Mouse (Mus musculus): ENCODE measurements around the gene Rab36. TPM values are rescaled to one million over a fixed set of nuclear protein-coding genes. Genes with fewer than 3 reads are reported as not detected.
A peak's percentile ranks its signal among the peaks of the same experiment; 100 is the strongest.
"Not testable (repeated sequence)": the region's sequence is repeated elsewhere in the genome, so short reads cannot be mapped to it uniquely, and the experiment has no call there.

The Rab36 gene
- polyA plus RNA-seq (2017; shearing (Covaris generic)) = 1 to 10 TPM in 1 of 3 experiments, under 1 TPM in 2; 0.51 to 1.3 (median 0.63) TPM

DNA sequence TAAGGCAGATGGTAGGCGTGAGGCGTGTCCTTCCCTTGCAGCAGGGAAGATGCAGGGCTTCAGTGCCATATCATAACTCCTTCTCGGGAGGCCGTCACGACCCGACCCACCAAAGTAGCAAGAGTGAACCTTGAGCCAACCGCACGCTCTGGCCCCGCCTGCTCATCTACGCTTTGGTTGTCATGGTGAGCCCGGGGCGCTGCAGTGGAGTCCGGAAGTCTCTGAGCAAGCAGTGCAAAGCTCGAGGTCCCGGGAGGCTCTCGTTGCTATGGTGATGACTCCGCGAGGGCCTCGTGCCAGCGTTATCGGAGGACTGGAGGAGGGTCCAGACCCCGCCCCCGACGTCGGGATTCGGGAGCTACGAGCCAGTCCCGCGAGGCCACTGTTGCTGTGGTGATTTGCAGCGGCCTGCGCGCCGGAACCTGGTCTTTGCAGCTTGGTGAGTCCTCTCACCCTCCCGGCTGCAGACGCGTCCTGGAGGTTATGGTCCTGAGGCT lies at the start of gene Rab36:
TSS of gene Rab36 (plus strand) at position 176 of the 497 bp plus-strand sequence.
- peak; percentile 98 for ATAC-seq

DNA sequence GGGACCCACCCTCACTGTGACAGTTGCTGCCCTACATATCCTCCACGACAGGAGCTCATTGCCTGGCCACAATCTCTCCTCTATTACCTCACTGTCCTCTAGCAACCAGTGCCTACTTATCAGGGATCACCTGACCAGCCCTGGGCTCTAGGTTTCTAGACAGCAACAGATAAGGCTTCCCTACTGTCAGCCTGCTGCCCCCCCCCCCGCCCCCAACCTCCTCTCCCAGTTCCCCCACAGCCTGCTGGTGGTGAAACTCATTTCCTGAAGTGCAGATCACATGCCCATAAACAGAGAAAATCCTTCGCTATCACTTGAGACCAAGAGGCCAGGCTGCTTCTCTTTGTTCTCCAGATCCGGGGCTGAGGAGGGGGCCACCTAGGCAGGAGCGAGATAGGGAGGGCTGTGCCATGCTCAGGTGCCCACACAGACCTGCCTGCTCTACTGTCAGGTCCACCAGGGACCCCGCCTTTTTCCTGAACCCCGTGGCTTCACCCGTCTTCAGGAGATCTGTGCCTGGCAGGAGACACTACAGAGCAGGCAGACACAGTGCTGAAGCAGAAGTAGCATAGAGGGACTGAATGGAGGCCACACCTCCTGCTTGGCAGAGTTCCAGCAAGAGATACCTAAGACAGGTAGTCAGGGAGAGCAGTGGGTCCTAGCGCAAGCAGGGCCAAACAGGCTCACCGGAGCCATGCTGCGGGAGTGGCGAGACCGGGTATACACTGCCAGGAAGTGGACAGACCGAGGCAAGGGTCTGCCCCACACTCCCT lies 49.0 kb upstream of the Rab36 start:
- no peak for ATAC-seq

DNA sequence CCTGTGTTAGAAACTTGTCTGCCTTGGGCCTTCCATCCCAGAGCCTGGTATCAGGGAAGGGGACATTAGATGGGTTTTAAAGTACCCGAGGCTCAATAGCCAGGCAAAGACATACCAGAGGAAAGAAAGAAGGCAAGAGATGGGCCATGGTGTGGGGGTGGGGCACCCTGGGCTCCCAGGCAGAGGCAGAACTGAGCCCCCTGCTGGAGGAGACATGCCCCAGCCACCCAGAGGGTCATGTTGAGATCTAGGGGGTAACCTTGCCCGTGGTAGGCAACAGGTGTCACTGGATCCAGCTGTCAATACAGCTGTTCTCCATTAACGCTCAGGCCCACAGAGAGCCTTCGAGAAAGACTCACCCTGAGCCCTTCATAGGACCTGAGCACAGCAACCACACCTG lies 47.0 kb upstream of the Rab36 start:
- ATAC-seq = no peak

DNA sequence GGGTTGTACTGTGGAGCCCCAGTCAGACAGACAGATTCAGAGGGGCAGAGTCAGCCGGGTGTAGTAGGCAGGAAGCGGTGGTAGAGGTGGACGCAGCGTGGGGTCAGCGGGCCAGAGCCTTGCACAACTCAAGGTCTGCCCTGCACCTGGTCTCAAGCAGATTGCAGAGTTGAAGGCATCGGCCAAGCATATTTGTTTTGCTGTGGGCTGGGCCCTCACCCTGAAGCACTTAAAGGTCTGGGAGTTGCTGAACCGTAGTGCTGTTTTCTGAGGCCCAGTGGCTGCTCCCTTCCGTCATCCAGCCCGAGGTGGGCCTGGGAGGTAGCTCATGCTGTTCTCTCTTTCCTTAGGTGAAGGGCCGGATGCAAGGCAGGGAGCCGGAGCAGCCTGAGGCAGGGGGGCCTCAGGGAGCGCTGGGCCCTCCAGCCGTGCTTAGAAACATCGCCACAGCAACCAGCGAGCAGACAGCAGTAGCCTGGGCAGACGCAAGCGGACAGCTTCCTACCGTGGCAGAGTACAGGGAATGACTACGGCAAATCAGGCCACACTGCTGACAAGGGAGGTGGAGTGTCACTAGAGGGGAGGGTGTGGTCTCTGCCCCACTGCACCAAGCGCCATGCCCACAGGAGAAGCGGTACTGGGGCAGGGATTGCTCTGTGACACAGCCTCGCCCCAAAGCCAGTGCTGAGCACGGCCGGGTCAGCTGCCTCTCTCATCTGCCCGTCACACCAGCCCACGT lies 46.1 kb upstream of the Rab36 start:
- no peak for ATAC-seq

DNA sequence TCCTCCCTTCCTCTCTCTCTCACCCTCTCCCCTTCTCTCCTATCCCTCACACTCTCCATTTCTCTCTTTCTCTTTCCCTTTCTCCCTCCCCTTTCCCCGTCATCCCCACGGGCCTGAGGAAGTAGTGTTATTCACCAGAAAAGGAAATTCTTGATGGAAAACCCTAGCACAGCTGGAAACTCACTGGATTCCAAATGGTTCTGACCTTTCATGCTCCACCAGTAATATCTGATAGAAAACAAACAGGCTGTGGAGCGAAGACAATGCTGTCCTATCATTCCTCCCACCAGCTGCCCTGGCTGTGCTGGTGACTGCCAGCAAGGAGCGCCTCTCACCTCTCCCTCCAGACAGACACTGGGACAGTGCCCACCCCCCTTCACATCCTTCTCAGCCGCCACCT lies 42.0 kb upstream of the Rab36 start:
- ATAC-seq = no peak

DNA sequence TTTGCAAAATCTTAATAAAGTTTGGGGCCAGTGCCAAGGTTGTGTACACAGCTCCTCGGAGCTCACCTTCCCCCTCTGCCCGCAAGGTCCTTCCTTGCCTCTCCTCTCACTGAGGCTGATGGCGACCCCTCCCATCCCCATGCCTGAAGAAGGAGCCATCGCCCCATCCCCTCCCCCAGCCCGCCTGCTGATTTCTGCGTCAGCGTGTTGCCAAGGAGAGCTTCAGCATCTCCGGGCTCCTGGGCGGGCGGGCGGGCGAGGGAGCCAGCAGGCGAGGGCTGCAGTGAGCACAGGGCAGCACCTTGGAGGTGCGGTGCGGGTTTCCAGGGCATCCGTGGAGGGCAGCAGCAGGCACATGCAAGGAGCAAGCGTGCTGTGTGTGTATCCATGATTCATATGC lies 41.5 kb upstream of the Rab36 start:
- no peak for ATAC-seq

DNA sequence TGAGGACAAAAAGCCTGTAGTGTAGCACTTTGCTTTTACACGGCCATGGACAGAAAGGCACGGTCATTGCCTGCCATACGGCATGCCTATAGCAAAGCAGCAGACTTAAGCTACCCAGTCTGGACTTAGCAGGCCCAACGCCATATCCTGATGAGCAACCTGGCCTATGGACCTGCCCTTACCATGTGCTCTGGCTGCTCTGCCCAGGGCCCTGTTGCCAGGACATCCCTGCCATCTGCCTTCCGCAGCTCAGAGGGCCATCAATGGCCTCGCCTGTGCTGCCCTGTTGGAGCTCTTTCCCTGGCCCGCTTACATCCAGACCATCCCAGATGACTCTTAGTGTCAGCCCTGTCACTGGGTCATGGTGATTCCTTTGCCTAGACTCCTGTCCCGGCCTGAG lies 35.5 kb upstream of the Rab36 start:
- ATAC-seq = no peak

DNA sequence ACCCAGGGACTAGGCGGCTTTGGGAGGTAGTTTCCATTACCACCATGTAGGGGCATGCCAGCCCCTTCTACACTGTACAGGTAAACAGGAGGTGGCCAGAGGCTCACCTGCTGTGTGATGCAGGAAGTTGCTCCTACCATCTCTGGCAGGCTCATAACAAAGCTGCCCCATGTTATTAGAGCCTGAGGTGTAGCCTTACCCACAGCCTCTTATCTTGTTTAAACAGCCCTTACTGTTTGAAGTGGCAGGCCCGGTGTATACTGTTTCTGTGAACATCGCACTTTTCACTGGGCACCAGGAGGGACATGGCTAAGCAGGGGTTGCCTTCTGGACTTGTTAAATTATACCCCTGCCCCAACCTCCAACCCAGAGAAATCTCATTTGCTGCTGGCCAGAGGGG lies 32.8 kb upstream of the Rab36 start:
- ATAC-seq = no peak

DNA sequence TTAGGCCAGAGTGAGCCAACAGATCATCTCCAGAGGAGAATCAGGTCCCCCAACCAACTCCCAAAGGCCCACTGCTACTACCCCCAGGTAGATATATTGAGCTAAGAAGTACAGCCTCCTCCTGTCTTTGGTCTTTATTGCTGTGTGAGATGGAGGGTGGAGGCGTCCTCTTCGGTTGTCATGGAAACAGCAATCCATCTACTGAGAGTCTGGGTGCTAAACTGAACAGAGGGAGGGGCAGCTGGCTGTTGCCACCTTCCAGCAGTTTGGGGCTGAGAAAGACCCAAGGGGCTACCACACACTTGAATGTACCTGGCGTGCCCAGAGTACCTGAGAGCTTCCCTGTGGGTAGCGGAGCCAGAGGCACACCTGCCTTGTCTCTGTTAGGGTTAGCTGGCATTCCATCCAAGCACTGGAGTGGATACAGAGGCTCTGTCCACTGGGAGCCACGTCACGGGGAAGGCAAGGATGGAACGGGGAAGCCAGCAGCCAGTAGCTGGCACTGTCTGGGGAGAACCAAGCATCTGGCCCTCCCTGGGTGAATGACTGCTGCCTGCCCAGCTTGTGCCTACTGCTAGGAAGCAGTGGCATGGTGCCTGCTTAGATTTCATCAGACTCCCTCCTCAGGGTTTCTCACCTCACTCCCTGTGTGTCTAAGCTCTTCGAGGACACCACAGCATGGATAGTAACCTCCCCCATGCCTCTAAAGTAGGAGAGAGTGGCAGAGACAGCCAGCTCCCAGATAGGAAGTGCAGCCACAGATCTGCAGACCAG lies 29.8 kb upstream of the Rab36 start:
- no peak for ATAC-seq

DNA sequence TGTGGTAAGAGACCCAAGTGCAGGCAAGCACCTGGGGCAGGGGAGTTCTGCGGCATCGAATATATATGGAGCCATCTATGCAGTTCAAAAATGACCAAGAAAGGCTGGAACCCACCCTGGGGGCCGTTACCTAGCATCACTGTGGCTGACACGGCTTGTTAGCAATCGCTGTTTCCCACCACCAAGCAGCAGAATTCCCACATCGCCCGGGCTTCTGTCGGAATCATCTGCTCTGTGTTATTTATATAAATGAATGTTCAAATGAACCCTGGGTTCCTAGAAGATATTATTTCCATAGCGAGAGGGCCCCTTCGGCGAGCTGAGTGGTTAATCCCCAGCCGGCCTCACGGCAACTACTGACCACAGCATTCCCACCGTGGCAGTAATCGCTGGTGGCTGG lies 26.2 kb upstream of the Rab36 start:
- ATAC-seq = no peak

DNA sequence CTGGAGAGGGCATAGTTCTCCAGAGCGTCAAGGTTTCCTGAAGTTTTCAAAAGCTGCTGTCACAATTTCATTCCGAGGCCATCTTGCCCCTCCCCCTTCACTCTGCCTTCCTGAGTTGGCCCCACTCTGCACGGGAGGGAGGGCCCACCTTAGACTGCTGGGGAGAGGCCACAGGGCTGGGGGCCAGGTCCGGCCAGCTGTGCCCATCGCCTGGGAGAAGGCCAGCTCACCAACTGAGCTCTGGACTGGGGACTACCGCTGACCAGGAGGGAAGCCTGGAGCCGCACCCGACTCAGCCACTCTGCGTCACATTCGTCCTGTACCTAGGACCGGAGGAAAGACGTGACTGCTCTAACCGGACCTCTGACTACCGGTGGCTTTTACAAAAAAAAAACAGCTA lies 21.4 kb upstream of the Rab36 start:
- no peak for ATAC-seq

DNA sequence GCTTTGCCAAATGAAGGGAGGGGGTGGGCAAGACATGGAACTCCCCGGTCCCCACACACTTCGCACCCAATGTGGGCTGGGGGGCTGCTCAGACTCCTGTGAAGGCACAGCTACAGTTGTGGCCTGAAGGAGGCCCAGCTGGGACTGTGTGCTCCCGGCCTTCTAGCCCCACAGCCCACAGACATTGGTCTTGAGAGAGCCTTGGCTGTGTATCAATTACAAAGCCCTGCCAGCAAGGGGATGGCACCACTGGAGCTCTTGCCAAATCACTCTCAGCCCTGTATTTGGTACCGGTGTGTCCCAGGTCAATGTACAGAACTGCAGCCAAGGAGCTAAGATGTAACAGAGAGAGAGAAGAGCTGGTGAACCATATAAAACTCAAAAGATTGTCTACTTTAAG lies 20.4 kb upstream of the Rab36 start:
- ATAC-seq = no peak

DNA sequence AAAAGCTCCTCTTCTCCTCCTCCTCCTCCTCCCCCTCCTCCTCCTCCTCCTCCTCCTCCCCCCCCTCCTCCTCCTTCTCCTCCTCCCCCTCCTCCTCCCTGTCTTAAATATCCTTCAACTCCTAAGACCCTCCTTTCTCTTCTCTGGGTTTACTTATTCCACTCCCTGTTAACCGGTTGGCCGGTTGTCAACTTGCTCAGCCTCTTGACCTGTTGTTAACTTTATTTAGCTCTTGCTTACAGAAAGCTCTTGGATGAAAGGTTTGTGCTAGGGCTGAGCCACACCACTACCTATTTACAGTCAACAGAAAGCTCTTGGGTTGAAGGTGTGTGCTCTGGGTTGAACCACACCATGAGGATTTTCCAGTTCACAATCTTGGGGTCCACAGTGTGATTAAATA lies 16.6 kb upstream of the Rab36 start:
- no peak for ATAC-seq

DNA sequence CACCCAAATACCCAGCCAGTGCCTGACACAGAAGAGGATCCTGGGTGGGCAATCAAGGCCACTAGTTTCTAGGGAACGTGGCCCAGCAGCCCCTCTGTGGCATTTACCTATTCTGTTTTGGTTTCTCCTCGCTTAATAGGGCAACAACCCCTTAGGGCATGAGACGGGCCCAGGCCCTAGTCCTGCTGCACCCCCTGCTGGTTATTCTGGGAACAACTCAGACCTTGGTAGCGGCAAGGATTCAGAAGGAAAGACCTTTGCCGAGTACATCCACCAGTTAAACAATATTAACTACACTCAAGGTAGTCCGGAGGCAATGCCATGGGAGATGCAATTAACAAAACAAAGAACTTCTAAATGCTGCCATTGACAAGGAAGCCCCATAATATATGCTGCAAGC lies 15.7 kb upstream of the Rab36 start:
- no peak for ATAC-seq

DNA sequence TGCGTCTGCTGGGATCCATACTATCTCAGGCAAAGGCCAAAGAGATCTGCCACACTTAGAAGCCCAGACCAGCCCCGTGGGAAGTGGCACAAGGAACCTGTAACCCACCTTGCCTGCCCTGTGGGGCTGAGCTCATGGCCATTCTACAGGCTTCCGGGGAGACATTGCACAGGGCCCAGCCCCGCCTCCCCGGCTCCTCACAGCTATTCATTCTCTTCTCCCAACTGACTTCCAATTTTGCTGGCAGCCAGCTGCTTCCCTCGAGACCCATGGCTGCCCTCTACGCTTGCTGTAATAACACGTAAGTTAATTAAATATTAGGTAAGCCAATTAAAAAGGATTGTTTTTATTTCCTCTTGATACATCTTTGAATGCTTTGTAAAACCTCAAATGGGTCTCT lies 10.4 kb upstream of the Rab36 start:
- no peak for ATAC-seq

DNA sequence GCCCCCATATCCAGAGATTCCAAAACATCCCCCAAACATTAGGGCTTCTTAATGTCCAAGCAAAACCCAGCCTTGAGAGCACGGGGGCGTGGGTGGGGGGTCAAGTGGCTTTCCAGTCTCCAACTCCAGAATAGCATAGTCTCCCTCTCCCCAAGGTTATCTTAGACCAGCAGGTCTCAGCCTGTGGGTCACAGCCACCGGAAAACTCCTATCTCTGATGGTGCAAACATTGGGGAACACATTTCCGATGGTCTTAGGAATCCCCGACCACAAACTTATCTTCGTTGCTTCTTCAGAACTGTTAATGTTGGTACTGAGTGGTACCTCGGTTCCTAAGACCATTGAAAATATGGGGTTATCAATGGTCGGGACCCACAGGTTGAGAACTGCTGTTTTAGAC lies 8.1 kb upstream of the Rab36 start:
- ATAC-seq = no peak

DNA sequence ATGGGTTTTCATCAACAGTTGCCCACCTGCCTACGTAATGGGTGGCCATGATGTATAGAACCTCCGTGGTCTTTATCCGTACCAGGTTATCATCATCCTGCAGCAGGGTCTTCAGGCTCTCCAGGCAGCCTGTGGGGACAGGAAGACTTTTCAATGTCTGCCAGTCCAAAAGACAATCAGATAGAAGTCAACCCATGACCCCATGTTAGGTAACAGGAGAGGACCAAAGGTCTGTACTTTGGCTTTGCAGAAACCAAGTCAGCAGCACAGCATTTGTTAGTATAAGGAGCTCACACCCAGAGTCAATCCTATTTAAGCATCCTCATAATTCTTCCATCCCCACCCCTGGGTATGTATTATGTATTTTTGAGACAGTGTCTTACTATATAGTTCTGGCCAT lies 7.2 kb upstream of the Rab36 start:
- ATAC-seq = no peak

DNA sequence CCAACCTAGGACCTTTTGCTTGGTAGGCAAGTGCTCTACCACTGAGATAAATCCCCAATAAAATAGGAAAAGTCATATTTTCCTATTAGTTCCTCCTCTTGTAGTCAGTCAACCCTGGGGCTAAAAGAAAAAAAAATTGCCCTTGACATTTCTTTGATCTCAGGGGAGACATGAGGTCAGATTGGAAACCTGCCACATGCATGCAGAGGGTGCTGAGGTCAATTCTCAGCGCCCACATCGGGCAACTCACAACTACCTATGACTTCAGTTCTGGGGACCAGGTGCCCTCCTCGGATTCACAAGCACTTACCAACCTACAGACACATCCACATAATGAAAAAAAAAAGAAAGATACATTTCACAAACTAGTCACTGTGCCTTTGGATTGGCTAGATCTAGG lies 6.6 kb upstream of the Rab36 start:
- no peak for ATAC-seq

DNA sequence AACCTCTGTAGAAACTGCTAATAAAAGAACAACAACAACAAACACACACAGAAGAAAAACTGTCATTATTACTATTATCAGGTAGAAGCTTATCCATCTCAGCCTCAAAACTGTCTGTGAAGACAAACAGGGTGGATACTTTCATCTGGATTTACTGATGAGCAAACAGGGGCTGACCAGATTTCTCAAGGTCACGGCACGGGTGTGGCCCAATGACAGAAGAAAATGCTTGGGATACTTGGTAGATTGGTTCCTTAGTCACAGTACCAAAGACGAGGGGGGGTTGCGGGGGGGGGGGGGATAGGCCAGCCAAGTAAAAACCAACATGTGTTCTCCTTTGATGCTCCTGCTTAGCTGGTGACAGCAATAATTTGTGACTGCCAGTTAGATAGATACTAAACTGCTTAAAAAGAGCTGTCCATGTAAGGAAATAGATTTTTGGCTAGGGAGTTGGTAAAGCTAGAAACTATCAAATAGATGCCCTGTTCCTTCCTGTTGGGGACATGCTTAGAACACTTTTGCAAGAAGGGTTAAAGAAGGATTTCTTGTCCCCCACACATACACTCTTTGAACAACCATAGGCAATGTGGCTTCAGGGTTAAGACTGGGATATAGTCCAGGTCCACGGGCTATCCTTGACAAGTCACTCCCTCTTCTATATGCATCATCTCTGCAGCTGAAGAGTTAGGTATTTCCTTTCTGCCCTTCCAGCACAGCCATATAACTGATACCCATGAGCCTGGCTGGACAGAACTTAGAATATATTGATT lies 5.3 kb upstream of the Rab36 start:
- ATAC-seq = no peak

DNA sequence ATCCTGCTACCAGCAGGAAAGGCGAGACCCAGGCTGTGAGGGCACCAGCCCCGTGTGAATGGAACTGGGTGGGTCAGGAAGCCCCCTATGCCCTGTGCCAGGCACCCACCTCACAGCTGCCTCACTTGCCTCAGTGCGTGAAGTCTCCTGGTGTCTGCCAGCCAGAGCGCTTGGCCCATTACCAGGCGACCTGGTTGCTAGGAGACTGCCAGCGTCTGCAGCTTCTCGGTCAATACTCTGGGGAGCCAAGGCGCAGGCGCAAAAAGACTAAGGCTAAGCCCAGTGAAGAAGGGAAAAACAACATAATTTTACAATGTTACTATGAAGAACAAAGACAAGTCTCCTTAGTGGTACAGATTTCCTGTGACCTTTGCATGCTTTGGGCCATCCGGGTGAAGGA lies 4.5 kb upstream of the Rab36 start, which contains the start of gene Rsph14:
TSS of gene Rsph14 (minus strand) at position 192 of the 400 bp plus-strand sequence.
- ATAC-seq = no peak

DNA sequence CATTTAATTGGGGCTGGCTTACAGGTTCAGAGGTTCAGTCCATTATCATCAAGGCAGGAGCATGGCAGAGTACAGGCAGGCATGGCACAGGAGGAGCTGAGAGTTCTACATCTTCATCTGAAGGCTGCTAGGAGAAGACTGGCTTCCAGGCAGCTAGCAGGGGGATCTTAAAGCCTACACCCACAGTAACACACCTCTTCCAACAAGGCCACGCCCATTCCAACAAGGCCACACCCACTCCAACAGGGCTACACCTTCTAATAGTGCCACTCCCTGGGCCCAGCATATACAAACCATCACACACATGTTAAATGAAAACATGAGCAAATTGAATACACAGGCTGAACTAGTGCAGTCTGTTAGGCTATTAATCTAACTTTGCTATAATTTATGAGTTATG lies 5.2 kb downstream of the Rab36 start:
- ATAC-seq = not testable (repeated sequence)

DNA sequence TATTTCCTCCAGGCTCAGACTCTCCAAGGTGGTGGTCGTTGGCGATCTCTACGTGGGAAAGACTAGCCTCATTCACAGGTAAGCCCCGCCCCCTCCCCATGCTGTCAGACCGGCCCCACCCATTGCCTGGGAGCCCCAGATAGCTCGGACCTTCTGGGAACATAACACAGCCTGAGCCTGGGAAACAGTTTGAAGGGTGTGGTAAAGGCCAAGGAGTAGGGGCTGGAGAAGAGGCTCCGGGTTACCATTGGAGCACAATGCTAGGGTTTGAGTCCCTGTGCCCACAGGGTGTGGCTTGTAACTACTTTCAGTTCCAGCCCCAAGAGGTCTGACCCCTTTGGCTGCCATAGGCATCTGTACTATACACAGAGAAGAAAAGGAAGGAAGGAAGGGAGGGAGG lies 7.6 kb downstream of the Rab36 start:
- ATAC-seq = no peak

DNA sequence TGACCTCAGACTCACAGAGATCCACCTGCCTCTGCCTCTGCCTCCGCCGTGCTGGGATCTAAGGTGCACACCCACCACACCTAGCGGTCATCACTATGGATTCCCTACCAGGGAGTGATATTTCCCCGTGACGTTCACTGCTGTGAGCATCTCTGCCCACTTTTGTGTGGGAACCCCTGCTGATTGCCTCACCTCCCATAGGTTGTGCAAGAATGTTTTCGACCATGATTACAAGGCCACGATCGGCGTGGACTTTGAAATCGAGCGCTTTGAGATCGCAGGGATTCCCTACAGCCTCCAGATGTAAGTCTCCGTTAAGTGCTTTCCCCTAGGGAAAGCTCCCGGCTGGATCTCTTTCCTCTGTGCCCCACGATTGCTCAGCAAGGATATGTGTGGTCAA lies 9.0 kb downstream of the Rab36 start:
- no peak for ATAC-seq

Measured in inflammation-experienced regulatory T-cells, adult 6 months (primary cell).